ENCODE assay signal across 9 mouse cellular contexts in genomic region chr5:143434421-143434820, GRCm38 (mm10). TPM values are rescaled to one million over a fixed set of nuclear protein-coding genes. Genes with fewer than 3 reads are reported as not detected.
DNase-seq lines count a peak whose midpoint lies in the region; ATAC-seq and TF ChIP-seq lines count a peak whose summit lies in the region.
"Had no signal": no experiment of that assay in that cellular context is flagged by ENCODE, and none has a peak within 500 bp of the region (broad histone marks: within the 10 kb centered on the region; RNA-seq: fewer than 3 reads in every experiment).

No protein-coding gene starts in this region.

- H3K27me3 ChIP-seq in forebrain, postnatal 0 days (ENCODE audit: insufficient read depth, low read length): no peaks in the 10 kb centered on the region
- no peaks in the 10 kb centered on the region for H3K27me3 ChIP-seq in forebrain, embryonic 13.5 days
- no peaks in the 10 kb centered on the region for H3K27me3 ChIP-seq in ES-Bruce4 (ENCODE audit: control insufficient read depth, insufficient read depth, low read length, poor library complexity, severe bottlenecking)
- H3K27me3 ChIP-seq in spleen, adult 2 months (ENCODE audit: control insufficient read depth, insufficient read depth, low read length): no peaks in the 10 kb centered on the region

- H3K27ac ChIP-seq in forebrain, postnatal 0 days (ENCODE audit: low read depth, low read length): no peak overlapping the region
- no peak overlapping the region for H3K27ac ChIP-seq in forebrain, embryonic 13.5 days
- H3K27ac ChIP-seq in ES-Bruce4 (ENCODE audit: insufficient read depth, low read length): no peak overlapping the region
- no peak overlapping the region for H3K27ac ChIP-seq in spleen, adult 2 months (ENCODE audit: insufficient read depth, low read length)

- DNase-seq in forebrain, postnatal 0 days: peak; percentile 42
- peak; percentile 65 for DNase-seq in c-Kit-positive CD71-positive TER-119-negative erythroid progenitor cells, embryonic 14.5 days (ENCODE audit: low read depth)
- peak; percentile 73 for DNase-seq in gastrocnemius, postnatal 10 days
- DNase-seq in kidney, postnatal 4 days: peak; percentile 84 to 87
- peak; percentile 80 for DNase-seq in lung, postnatal 10 days
- DNase-seq in spleen, adult 2 months (ENCODE audit: low read depth in 1 of 2, low spot score in 2 of 2): peak; percentile 39 to 76

- H3K4me2 ChIP-seq in forebrain, postnatal 0 days (ENCODE audit: low read depth): no peak overlapping the region
- no peak overlapping the region for H3K4me2 ChIP-seq in forebrain, embryonic 13.5 days

- no peaks in the 10 kb centered on the region for H3K9me3 ChIP-seq in forebrain, postnatal 0 days (ENCODE audit: low read length)
- H3K9me3 ChIP-seq in forebrain, embryonic 13.5 days (replicated peaks): no peaks in the 10 kb centered on the region
- H3K9me3 ChIP-seq in ES-Bruce4 (replicated peaks; ENCODE audit: control insufficient read depth, insufficient read depth, low read length, poor library complexity, severe bottlenecking): no peaks in the 10 kb centered on the region; the same call in 1 of the 2 replicates
- H3K9me3 ChIP-seq: megakaryocyte, embryonic 14.5 days had no signal

- WGBS in forebrain, postnatal 0 days: 10% methylated on average over 4 of the region's 4 CpGs
- 5% methylated on average over 4 of the region's 4 CpGs for WGBS in forebrain, embryonic 13.5 days
- 5% methylated on average over 4 of the region's 4 CpGs for WGBS in spleen, adult 2 months

- no peaks in the 10 kb centered on the region for H3K36me3 ChIP-seq in forebrain, postnatal 0 days (ENCODE audit: insufficient read depth)
- no peaks in the 10 kb centered on the region for H3K36me3 ChIP-seq in forebrain, embryonic 13.5 days (ENCODE audit: poor library complexity, severe bottlenecking)
- no peaks in the 10 kb centered on the region for H3K36me3 ChIP-seq in ES-Bruce4 (ENCODE audit: control insufficient read depth, insufficient read depth, low read length, poor library complexity, severe bottlenecking)
- no peaks in the 10 kb centered on the region for H3K36me3 ChIP-seq in spleen, adult 2 months (ENCODE audit: control insufficient read depth, insufficient read depth, low read length)

- ATAC-seq in forebrain, postnatal 0 days: no peak
- ATAC-seq in forebrain, embryonic 13.5 days: no peak

- no peak overlapping the region for H3K9ac ChIP-seq in forebrain, postnatal 0 days
- no peak overlapping the region for H3K9ac ChIP-seq in forebrain, embryonic 13.5 days
- H3K9ac ChIP-seq in ES-Bruce4 (ENCODE audit: low read depth, poor library complexity, severe bottlenecking): no peak overlapping the region

- TF ChIP-seq CTCF in forebrain, postnatal 0 days (IDR thresholded peaks at IDR 0.05; ENCODE audit: low read depth): peak; percentile 74
- TF ChIP-seq CTCF in ES-Bruce4 (IDR thresholded peaks at IDR 0.05; ENCODE audit: low read depth, low read length): peak; percentile 93
- peak; percentile 94; the same call in 1 of the 2 replicates for TF ChIP-seq CTCF in spleen, adult 2 months (IDR thresholded peaks at IDR 0.05; ENCODE audit: extremely low read depth, insufficient read depth, insufficient read length, insufficient replicate concordance)

- no peaks in the 10 kb centered on the region for H3K4me1 ChIP-seq in forebrain, postnatal 0 days (ENCODE audit: insufficient read depth)
- H3K4me1 ChIP-seq in forebrain, embryonic 13.5 days: no peaks in the 10 kb centered on the region
- no peaks in the 10 kb centered on the region for H3K4me1 ChIP-seq in ES-Bruce4 (ENCODE audit: control insufficient read depth, insufficient read depth, low read length)
- H3K4me1 ChIP-seq in spleen, adult 2 months (ENCODE audit: control insufficient read depth, insufficient read depth, insufficient read length): no peaks in the 10 kb centered on the region

- TF ChIP-seq EP300 in ES-Bruce4 (IDR thresholded peaks at IDR 0.05; ENCODE audit: insufficient read depth, low read depth, low read length): 0 out of 2 replicates have a peak, but pooled peaks have one; percentile 52

- TF ChIP-seq POLR2A in ES-Bruce4 (IDR thresholded peaks at IDR 0.05; ENCODE audit: insufficient read depth, low read length): no peak
- TF ChIP-seq POLR2A in spleen, adult 2 months (IDR thresholded peaks at IDR 0.05; ENCODE audit: low read depth, low read length): no peak

- H3K4me3 ChIP-seq in forebrain, postnatal 0 days (ENCODE audit: low read depth, low read length): no peak overlapping the region
- H3K4me3 ChIP-seq in forebrain, embryonic 13.5 days: no peak overlapping the region
- no peak overlapping the region for H3K4me3 ChIP-seq in ES-Bruce4 (ENCODE audit: low read depth, low read length)
- no peak overlapping the region for H3K4me3 ChIP-seq in spleen, adult 2 months (ENCODE audit: extremely low read depth, insufficient read depth, insufficient read length)
- H3K4me3 ChIP-seq: megakaryocyte, embryonic 14.5 days had no signal

RNA-seq across cellular contexts. Expression of gene Daglb, which starts 30.0 kb away (rescaled TPM):
- 16.5 and 21.3 TPM in 2 replicates for total RNA-seq in forebrain, postnatal 0 days (2014; rRNA removed)
- 14.8 and 19.4 TPM in 2 replicates for polyA plus RNA-seq in forebrain, postnatal 0 days (2015; fragmentation: Nextera tagmentation; extraction: Ambion mirVana)
- polyA plus RNA-seq in forebrain, embryonic 13.5 days (2015; fragmentation: Nextera tagmentation; extraction: Ambion mirVana): 13.5 and 13.6 TPM in 2 replicates
- 3.1 and 3.5 TPM in 2 replicates for polyA plus RNA-seq in ES-Bruce4 (2011; ENCODE audit: insufficient read depth, insufficient read length, low read depth, missing spikeins)
- total RNA-seq in gastrocnemius, postnatal 10 days (2021): 1 to 10 TPM; 4.2 to 5.7 TPM
- 14.9 and 17.6 TPM in 2 replicates for polyA plus RNA-seq in spleen, adult 2 months (2012; rRNA removed)

RNA-seq across cellular contexts. Expression of gene Kdelr2, which starts 30.8 kb away (rescaled TPM):
- total RNA-seq in forebrain, postnatal 0 days (2014; rRNA removed): 80.5 and 80.9 TPM in 2 replicates
- 121 and 125 TPM in 2 replicates for polyA plus RNA-seq in forebrain, postnatal 0 days (2015; fragmentation: Nextera tagmentation; extraction: Ambion mirVana)
- 146 and 148 TPM in 2 replicates for polyA plus RNA-seq in forebrain, embryonic 13.5 days (2015; fragmentation: Nextera tagmentation; extraction: Ambion mirVana)
- 80.1 and 80.4 TPM in 2 replicates for polyA plus RNA-seq in ES-Bruce4 (2011; ENCODE audit: insufficient read depth, insufficient read length, low read depth, missing spikeins)
- 100 to 1,000 TPM in 1 of 2 experiments, 10 to 100 TPM in 1; 89.0 to 110 TPM for total RNA-seq in gastrocnemius, postnatal 10 days (2021)
- 45.1 and 63.8 TPM in 2 replicates for polyA plus RNA-seq in spleen, adult 2 months (2012; rRNA removed)
